Mouse (Mus musculus) heart, adult 9 months (tissue): ENCODE results near the gene Thbs2.

Source experiments
- DNase-seq, 2 experiments: peaks; one replicate each; pipeline ENCODE4 v3.0.0; 2022; ENCODE audit warnings: low spot score in 2 of 2

Gene Thbs2

GRCm38 (mm10) chr17:14696281-14696795 lies 2.3 kb upstream of the Thbs2 start:
- DNase-seq = no peak

DNA sequence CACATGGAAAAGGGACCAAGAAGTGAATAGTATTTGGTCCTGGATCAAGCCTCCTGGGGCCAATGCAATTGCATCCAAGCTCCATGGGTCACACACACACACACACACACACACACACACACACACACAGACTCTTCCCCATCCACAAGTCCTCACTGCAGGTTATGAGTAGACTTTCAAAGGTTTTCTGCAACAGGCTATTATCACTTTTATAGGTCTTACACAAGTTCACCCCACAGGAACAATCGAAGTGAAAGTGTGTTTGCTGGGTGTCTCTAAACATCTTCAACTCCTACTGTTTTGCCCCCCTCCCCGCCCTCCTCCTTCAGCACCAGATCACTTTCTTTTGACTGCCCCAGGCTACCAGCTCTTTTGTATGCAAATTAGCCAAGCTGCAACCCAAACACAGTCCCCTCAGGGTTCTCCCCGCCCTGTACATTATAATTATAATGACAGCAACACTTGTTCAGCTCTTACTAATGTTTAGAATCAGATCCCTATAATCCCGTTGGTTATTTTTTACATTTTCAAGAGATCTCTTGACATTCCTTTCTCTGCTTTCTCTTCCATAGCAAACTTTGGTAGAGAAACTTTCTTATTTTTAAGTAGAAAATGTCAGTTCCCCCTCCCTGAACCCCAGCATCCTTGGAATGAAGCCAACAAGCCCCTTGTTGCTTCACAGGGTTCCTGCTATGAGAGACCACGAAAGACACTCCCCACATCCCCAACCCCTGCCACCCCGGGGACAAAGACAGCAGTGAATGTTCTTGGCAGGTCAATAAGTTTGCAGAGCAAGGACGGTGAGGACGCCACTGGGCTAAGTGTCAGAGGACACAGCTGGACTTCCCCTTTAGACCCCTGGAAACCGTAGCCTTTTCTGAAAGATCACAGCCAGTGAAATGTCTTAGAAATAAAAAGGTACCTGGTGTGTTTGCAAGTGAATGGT lies 714 bp downstream of the Thbs2 start:
- DNase-seq = no peak

DNA sequence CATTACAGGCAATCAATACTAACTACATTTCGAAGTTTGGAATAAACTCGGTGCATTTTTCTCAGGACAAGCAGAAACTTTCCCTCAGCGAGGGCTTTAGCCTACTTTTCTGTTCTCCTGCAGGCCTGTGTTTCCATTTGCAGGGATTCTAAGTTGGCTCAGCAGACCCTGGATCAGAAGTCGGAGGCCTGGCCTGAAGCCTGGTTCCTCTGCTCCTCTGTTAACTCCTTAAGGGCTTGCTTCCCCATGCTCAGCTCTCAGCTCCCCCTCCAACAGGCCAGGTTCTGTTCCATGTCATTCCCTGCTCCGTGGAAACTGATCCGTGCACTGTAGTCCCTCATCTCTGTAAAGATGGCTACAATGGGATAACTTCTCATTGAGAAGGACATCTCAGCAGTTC lies 2.1 kb downstream of the Thbs2 start:
- no peak for DNase-seq

DNA sequence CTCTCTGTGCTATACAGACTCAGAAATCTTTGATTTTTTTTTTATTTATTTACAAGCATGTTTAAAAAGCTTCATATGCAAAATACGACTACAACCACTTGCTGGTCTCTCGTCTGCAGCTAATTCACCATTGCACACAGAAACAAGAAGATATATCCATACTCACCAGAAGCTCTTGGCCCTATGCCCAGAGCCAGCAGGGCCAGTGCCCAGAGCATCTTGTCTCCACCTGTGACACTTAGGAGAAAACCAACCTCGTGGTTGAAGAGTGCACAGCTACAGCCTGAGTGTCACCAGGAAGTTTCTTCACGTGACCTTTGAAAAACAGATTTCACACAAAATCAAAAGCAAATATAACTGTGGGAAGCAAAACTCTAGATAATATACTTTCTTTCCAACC lies 2.8 kb downstream of the Thbs2 start:
- DNase-seq = no peak

DNA sequence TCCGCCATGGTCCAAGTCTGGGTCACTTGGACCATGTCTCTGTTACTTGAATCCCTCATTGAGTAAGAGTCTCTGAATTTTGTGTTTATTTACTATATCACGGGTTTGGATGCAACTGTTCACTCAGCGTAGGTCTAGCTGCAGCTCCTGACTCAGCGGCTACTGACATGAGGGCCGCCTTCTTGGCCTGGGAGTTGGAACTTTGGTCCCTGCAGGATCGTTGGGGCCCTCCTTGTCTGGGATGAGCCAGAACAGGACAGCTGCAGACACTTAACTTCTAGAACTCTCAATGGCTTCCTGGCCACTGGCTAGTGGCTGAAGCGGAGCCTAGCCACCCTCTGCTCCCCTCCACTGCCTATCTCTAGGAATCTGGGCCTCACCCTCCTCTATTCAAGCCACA lies 11.2 kb downstream of the Thbs2 start:
- no peak for DNase-seq

DNA sequence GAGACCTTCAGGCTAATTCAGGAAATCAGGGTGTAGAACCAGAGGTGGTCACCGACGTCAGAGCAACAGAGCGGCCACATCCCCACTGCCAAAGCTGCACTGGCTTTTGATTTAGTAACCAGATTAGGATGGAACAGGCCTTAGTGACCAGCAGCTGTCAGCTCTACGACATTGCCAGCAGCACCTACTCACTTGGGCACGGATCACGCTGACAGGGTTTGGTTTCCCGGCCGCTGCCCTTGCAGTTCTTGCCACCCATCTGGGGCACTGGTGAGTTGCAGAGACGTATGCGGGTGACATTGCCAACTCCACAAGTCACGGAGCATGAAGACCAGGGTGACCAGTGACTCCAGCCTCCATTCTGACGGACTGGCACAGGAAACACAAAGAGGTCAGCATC lies 13.0 kb downstream of the Thbs2 start:
- DNase-seq = no peak

- DNase-seq = no peak
Measured at GRCm38 (mm10) chr17:14677198-14677597, 16.8 kb downstream of the Thbs2 start.

GRCm38 (mm10) chr17:14675517-14675916 lies 18.5 kb downstream of the Thbs2 start:
- DNase-seq = no peak

DNA sequence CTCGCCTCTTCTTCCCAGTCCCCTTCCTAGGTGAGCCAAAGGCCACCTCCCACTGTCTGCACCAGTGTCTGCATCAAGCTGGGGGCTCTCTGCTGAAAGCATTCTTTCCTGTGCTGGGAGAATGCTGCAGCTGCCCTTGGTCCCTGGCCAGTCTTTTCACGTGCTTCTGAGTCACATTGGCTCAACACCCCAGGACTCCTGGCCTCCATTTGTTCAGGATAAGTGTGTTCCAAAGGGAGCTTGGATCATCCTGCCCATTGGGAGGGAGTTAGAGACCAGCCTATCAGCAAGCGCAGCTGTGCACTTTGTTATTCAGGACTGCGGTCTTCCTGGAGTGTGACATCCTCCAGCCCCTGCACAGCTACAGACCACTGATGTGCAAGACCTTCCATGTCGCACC lies 21.6 kb downstream of the Thbs2 start:
- DNase-seq = peak; percentile 86 to 89

GRCm38 (mm10) chr17:14667225-14667624 lies 26.8 kb downstream of the Thbs2 start:
- DNase-seq = no peak

GRCm38 (mm10) chr17:14666451-14666850 lies 27.6 kb downstream of the Thbs2 start:
- no peak for DNase-seq

GRCm38 (mm10) chr17:14663366-14663765 lies 30.7 kb downstream of the Thbs2 start:
- no peak for DNase-seq

GRCm38 (mm10) chr17:14662409-14662808 lies 31.6 kb downstream of the Thbs2 start:
- DNase-seq = no peak

DNA sequence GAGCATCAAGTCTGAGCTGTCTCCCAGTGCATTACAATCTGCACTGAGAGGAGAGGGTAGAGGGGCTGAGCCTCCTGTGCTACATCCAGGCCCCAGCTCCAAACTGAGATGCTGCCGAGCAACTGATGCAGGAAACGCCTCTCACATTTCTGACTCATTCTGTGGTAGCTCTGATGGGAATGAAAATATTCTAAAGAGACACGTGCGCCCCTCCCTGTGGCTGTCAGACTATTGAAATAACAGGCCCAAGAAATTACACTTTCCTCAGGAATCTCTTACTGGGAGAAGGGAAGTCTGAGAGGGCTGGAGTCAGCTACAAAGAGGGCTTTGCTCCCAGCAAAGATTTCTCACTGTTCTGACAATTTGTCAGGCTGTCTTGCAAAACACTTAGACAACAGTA lies 34.3 kb downstream of the Thbs2 start:
- DNase-seq = no peak

DNA sequence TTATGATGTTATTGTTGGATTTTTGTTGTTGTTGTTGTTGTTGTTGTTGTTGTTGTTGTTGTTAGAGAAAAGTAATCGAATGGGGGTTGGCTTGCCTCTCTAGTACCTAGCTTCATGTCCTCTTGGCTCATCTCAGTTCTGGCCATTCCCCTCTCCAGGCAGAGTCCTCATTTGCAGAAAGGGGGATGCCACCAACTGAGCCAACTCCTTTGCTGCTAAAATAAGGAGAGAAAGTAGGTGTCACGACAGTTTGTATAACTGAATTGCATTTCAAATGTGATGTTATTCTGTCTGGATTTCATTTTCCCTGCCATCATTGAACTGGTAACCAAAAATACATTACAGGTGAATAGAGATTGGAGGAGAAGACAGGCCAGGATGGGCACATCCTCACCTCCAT lies 35.9 kb downstream of the Thbs2 start:
- no peak for DNase-seq

DNA sequence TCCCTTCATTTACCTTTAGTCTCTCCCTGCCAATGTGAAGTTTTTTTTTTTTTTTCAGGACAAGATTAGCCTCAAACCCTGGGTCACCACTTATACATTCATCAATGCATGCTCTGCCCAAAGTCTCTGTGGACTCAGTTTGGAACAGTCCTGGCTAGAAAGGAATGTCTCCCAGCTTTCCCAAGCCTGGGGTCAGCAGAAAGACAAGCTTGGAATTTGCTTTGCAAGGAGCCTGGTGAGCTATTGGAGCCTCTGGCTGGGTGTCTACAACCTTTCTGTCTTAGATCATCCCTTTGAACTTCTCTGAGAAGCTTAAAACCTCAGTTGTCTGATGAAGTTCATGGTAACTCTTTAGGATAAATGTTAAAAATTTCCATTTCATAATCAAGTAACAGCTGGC lies 36.9 kb downstream of the Thbs2 start:
- DNase-seq = no peak

- peak in 1 of 2 experiments; percentile 19 for DNase-seq
Measured at GRCm38 (mm10) chr17:14654981-14655380, 39.1 kb downstream of the Thbs2 start.

DNA sequence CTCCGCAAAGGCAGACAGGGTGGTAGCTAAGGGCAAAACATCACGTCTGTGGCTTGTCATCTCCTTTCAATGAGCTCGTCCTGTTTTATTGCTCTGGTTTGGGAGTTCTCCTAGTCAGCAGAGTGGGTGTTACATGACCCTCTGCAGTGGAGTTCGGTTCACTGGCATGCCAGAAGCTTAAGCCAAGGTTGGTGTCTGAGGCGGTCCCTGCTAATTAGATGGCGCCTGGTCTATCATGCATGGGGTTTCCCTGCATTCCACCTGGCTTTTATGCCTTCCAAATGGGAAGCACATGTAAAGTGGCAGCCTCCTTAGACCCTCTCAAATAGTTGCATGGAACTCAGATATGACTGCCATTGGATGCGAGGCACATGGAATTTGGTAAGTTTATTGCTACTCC lies 42.0 kb downstream of the Thbs2 start:
- DNase-seq = no peak

DNA sequence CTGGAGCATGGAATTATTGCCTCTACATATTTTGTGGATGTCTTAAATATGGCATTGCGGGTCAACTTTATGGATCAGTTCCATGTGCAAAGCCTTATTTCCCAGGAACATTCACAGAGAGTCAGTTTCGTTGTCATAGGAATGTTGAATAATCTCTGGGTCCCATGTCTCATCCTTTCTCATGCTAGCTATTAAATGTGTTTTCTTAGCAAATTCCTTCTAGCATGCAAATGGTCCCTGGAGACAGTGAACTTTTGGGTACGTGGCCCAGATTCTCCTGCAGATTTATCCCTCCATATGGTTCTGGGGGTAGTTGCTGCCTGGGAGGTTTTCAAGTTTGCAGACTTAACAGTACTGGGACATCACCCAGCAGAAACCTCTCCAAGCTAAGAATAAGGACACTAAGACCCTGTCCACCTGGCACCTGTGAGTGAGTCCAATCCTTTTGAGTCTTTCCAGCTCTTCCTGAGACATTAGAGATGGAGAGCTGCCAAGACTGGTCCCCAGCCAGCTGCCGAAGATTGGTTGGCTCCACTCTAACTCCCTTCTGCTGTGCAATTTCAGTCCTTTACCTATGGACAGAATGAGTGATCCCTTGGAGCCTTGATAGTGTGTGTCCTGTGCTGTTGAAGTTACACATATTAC lies 45.9 kb downstream of the Thbs2 start:
- DNase-seq = no peak

DNA sequence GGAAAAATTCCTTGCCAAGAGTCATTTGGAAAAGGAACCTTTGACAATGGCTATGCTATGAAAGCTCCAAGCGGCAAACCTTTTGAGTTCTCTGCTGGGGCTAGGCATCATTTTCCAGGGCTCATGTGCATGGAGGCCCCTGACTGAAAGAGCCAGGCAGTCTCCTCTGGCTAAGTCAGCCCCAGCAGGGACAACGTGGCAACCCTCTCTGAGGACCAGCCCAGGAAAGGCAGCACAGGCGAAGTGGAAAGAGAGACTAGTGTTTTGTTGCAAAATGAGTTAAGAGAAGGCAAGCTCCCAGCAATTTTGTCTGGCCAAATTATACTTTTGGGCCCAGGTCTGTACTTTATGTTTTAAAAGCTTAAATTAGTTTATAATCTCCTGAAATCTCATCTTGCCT lies 50.0 kb downstream of the Thbs2 start:
- DNase-seq = no peak

- peak; percentile 52 to 65 for DNase-seq
Measured at GRCm38 (mm10) chr17:14640351-14641115, 53.5 kb downstream of the Thbs2 start.
